Mouse (Mus musculus) ES-Bruce4 (cell line): Measurements from ENCODE around the gene Srarp.

ENCODE experiments used
- CTCF ChIP-seq: IDR thresholded peaks from one replicate; pipeline ENCODE4 v1.8.1; 2011; ENCODE audit warnings: low read depth, low read length
- EP300 ChIP-seq: IDR thresholded peaks from 2 replicates; pipeline ENCODE4 v1.6.1; 2011; ENCODE audit warnings: low read depth, low read length; ENCODE audit not compliant: insufficient read depth
- POLR2A ChIP-seq: IDR thresholded peaks from one replicate; pipeline ENCODE4 v1.8.1; 2011; ENCODE audit warnings: low read length; ENCODE audit not compliant: insufficient read depth

GRCm38 (mm10) chr4:141468576-141468975 is 32.7 kb upstream of the Srarp start:
- TF ChIP-seq CTCF (no peak), POLR2A (no peak), EP300 (no peak)
